Mouse (Mus musculus): Measurements from ENCODE around the gene Zcchc7. TPM values are rescaled to one million over a fixed set of nuclear protein-coding genes. Genes with fewer than 3 reads are reported as not detected.
A peak's percentile ranks its signal among the peaks of the same experiment; 100 is the strongest.

Gene Zcchc7
- polyA plus RNA-seq, 1 experiment: 23.0 TPM

GRCm38 (mm10) chr4:44970056-44970455 is 214.4 kb downstream of the Zcchc7 start:
- no peak overlapping the region for H3K4me3 ChIP-seq (replicated peaks)
- peaks cover 3% of the 10 kb centered on the region; the same call in 1 of the 2 replicates for H3K9me3 ChIP-seq
- peaks cover 21% of the 10 kb centered on the region for H3K4me1 ChIP-seq
- TF ChIP-seq FLI1 (IDR thresholded peaks at IDR 0.05; ENCODE audit: low read length) (no peak), GATA1 (IDR thresholded peaks at IDR 0.05; ENCODE audit: borderline replicate concordance, low read length) (no peak)
- no peaks in the 10 kb centered on the region for H3K36me3 ChIP-seq (replicated peaks; ENCODE audit: low read length)
- peaks cover 22% of the 10 kb centered on the region for H3K27me3 ChIP-seq (replicated peaks)

GRCm38 (mm10) chr4:44970612-44971110 is 215.0 kb downstream of the Zcchc7 start:
- H3K4me3 ChIP-seq (replicated peaks): peak overlapping the region; percentile 8
- H3K36me3 ChIP-seq (replicated peaks; ENCODE audit: low read length): no peaks in the 10 kb centered on the region
- H3K4me1 ChIP-seq: peaks cover 21% of the 10 kb centered on the region
- H3K9me3 ChIP-seq: peaks cover 3% of the 10 kb centered on the region; the same call in 1 of the 2 replicates
- peaks cover 22% of the 10 kb centered on the region for H3K27me3 ChIP-seq (replicated peaks)
- TF ChIP-seq FLI1 (IDR thresholded peaks at IDR 0.05; ENCODE audit: low read length) (no peak), GATA1 (IDR thresholded peaks at IDR 0.05; ENCODE audit: borderline replicate concordance, low read length) (no peak)

- no peak for TF ChIP-seq FLI1 (IDR thresholded peaks at IDR 0.05; ENCODE audit: low read length)
- TF ChIP-seq GATA1 (IDR thresholded peaks at IDR 0.05; ENCODE audit: borderline replicate concordance, low read length): no peak
- peaks cover 6% of the 10 kb centered on the region for H3K27me3 ChIP-seq (replicated peaks)
- no peaks in the 10 kb centered on the region for H3K36me3 ChIP-seq (replicated peaks; ENCODE audit: low read length)
- H3K4me1 ChIP-seq: peaks cover 26% of the 10 kb centered on the region
- peak overlapping the region; percentile 87 for H3K4me3 ChIP-seq (replicated peaks)
- H3K9me3 ChIP-seq: peaks cover 7% of the 10 kb centered on the region; the same call in 1 of the 2 replicates
Observed at GRCm38 (mm10) chr4:44973450-44973849, 217.8 kb downstream of the Zcchc7 start.

GRCm38 (mm10) chr4:44973871-44974270 is 218.2 kb downstream of the Zcchc7 start:
- peaks cover 2% of the 10 kb centered on the region for H3K27me3 ChIP-seq (replicated peaks)
- no peaks in the 10 kb centered on the region for H3K36me3 ChIP-seq (replicated peaks; ENCODE audit: low read length)
- H3K4me3 ChIP-seq (replicated peaks): peak overlapping the region; percentile 87
- H3K4me1 ChIP-seq: peaks cover 26% of the 10 kb centered on the region
- TF ChIP-seq GATA1 (IDR thresholded peaks at IDR 0.05; ENCODE audit: borderline replicate concordance, low read length) (no peak), FLI1 (IDR thresholded peaks at IDR 0.05; ENCODE audit: low read length) (no peak)
- H3K9me3 ChIP-seq: peaks cover 7% of the 10 kb centered on the region; the same call in 1 of the 2 replicates

- H3K9me3 ChIP-seq: peaks cover 7% of the 10 kb centered on the region; the same call in 1 of the 2 replicates
- H3K4me3 ChIP-seq (replicated peaks): no peak overlapping the region
- peaks cover 2% of the 10 kb centered on the region for H3K27me3 ChIP-seq (replicated peaks)
- peaks cover 28% of the 10 kb centered on the region for H3K4me1 ChIP-seq
- no peaks in the 10 kb centered on the region for H3K36me3 ChIP-seq (replicated peaks; ENCODE audit: low read length)
- TF ChIP-seq FLI1 (IDR thresholded peaks at IDR 0.05; ENCODE audit: low read length): no peak
- no peak for TF ChIP-seq GATA1 (IDR thresholded peaks at IDR 0.05; ENCODE audit: borderline replicate concordance, low read length)
Observed at GRCm38 (mm10) chr4:44974331-44974730, 218.7 kb downstream of the Zcchc7 start.

- H3K4me3 ChIP-seq (replicated peaks): no peak overlapping the region
- peaks cover 7% of the 10 kb centered on the region; the same call in 1 of the 2 replicates for H3K9me3 ChIP-seq
- TF ChIP-seq GATA1 (IDR thresholded peaks at IDR 0.05; ENCODE audit: borderline replicate concordance, low read length): no peak
- TF ChIP-seq FLI1 (IDR thresholded peaks at IDR 0.05; ENCODE audit: low read length): no peak
- peaks cover 37% of the 10 kb centered on the region for H3K4me1 ChIP-seq
- H3K27me3 ChIP-seq (replicated peaks): no peaks in the 10 kb centered on the region
- no peaks in the 10 kb centered on the region for H3K36me3 ChIP-seq (replicated peaks; ENCODE audit: low read length)
Observed at GRCm38 (mm10) chr4:44976026-44976615, 220.4 kb downstream of the Zcchc7 start.

- Histone ChIP-seq H3K9me3 (peaks cover 7% of the 10 kb centered on the region; the same call in 1 of the 2 replicates), H3K4me1 (peaks cover 44% of the 10 kb centered on the region), H3K27me3 (replicated peaks) (no peaks in the 10 kb centered on the region), H3K36me3 (replicated peaks; ENCODE audit: low read length) (no peaks in the 10 kb centered on the region), H3K4me3 (replicated peaks) (no peak overlapping the region)
- TF ChIP-seq FLI1 (IDR thresholded peaks at IDR 0.05; ENCODE audit: low read length) (no peak), GATA1 (IDR thresholded peaks at IDR 0.05; ENCODE audit: borderline replicate concordance, low read length) (no peak)
Observed at GRCm38 (mm10) chr4:44976921-44977710, 221.4 kb downstream of the Zcchc7 start.

GRCm38 (mm10) chr4:44978175-44978574 is 222.5 kb downstream of the Zcchc7 start:
- no peaks in the 10 kb centered on the region for H3K27me3 ChIP-seq (replicated peaks)
- TF ChIP-seq FLI1 (IDR thresholded peaks at IDR 0.05; ENCODE audit: low read length) (no peak), GATA1 (IDR thresholded peaks at IDR 0.05; ENCODE audit: borderline replicate concordance, low read length) (no peak)
- H3K9me3 ChIP-seq: peaks cover 5% of the 10 kb centered on the region; the same call in 1 of the 2 replicates
- H3K4me3 ChIP-seq (replicated peaks): no peak overlapping the region
- H3K4me1 ChIP-seq: peaks cover 52% of the 10 kb centered on the region
- peaks cover 8% of the 10 kb centered on the region for H3K36me3 ChIP-seq (replicated peaks; ENCODE audit: low read length)

- Histone ChIP-seq H3K27me3 (replicated peaks) (no peaks in the 10 kb centered on the region), H3K4me1 (peaks cover 57% of the 10 kb centered on the region), H3K9me3 (peaks cover 5% of the 10 kb centered on the region; the same call in 1 of the 2 replicates), H3K36me3 (replicated peaks; ENCODE audit: low read length) (peaks cover 25% of the 10 kb centered on the region), H3K4me3 (replicated peaks) (no peak overlapping the region)
- TF ChIP-seq GATA1 (IDR thresholded peaks at IDR 0.05; ENCODE audit: borderline replicate concordance, low read length) (no peak), FLI1 (IDR thresholded peaks at IDR 0.05; ENCODE audit: low read length) (no peak)
Observed at GRCm38 (mm10) chr4:44979794-44980338, 224.2 kb downstream of the Zcchc7 start.

Measured in megakaryocyte, embryonic 14.5 days (primary cell).